Comparison of ENCODE assay signal across 13 mouse cellular contexts in the genomic region with DNA sequence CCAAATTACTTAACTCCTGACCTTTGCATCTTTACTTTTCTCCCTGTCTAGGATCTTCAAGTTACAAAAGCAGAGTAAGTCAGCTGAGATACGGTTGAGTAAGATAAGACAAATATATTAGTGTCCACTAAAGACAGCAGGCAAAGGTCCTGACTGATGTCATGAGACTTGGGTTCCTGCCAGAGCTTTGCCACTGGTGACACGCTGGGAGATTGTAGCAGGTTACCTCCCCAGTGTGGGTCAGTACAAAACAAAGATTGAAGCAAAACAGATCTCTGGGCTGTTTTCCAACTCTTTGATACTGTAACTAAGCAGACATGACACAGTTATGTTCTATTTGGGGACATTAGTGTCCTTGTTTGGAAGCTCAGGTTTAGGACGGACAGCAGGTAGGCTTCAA.
DNase-seq lines count a peak whose midpoint lies in the region; ATAC-seq lines count a peak whose summit lies in the region.
"Had no signal": no experiment of that assay in that cellular context is flagged by ENCODE, and none has a peak within 500 bp of the region (broad histone marks: within the 10 kb centered on the region; RNA-seq: fewer than 3 reads in every experiment).

No protein-coding gene starts in this region.

- ATAC-seq in forebrain, embryonic 14.5 days: no peak
- peak; percentile 52; the same call in 1 of the 2 replicates for ATAC-seq in heart, embryonic 11.5 days (replicated peaks; ENCODE audit: insufficient number of reproducible peaks, low FRiP score, low TSS enrichment)
- no peak for ATAC-seq in hindbrain, embryonic 11.5 days (ENCODE audit: low FRiP score)

- H3K36me3 ChIP-seq in forebrain, embryonic 14.5 days (ENCODE audit: control insufficient read depth, insufficient read depth, low read length): no peaks in the 10 kb centered on the region
- no peaks in the 10 kb centered on the region for H3K36me3 ChIP-seq in forebrain, embryonic 10.5 days (replicated peaks)
- H3K36me3 ChIP-seq in heart, embryonic 11.5 days (ENCODE audit: control insufficient read depth, insufficient read depth, low read length): no peaks in the 10 kb centered on the region
- H3K36me3 ChIP-seq in hindbrain, embryonic 11.5 days (ENCODE audit: control insufficient read depth, insufficient read depth, low read length): no peaks in the 10 kb centered on the region
- H3K36me3 ChIP-seq: hindbrain, embryonic 13.5 days; limb, embryonic 13.5 days; midbrain, embryonic 12.5 days; stomach, embryonic 15.5 days had no signal

- no peaks in the 10 kb centered on the region for H3K9me3 ChIP-seq in forebrain, embryonic 14.5 days (replicated peaks; ENCODE audit: control insufficient read depth, low read length)
- no peaks in the 10 kb centered on the region for H3K9me3 ChIP-seq in forebrain, embryonic 10.5 days
- no peaks in the 10 kb centered on the region for H3K9me3 ChIP-seq in heart, embryonic 11.5 days (replicated peaks; ENCODE audit: control insufficient read depth, low read length)
- no peaks in the 10 kb centered on the region for H3K9me3 ChIP-seq in hindbrain, embryonic 11.5 days (ENCODE audit: control insufficient read depth, low read length)
- H3K9me3 ChIP-seq: hindbrain, embryonic 13.5 days; limb, embryonic 13.5 days; midbrain, embryonic 12.5 days; stomach, embryonic 15.5 days had no signal

- 56% methylated on average over 3 of the region's 3 CpGs for WGBS in forebrain, embryonic 14.5 days
- 79% methylated on average over 3 of the region's 3 CpGs for WGBS in forebrain, embryonic 10.5 days
- WGBS in heart, embryonic 11.5 days (ENCODE audit: insufficient replicate concordance): 26% methylated on average over 3 of the region's 3 CpGs
- 66% methylated on average over 3 of the region's 3 CpGs for WGBS in hindbrain, embryonic 11.5 days

- peaks cover 3% of the 10 kb centered on the region; the same call in 1 of the 2 replicates for H3K4me1 ChIP-seq in forebrain, embryonic 14.5 days (ENCODE audit: control insufficient read depth, insufficient read depth, low read length)
- peaks cover 8% of the 10 kb centered on the region for H3K4me1 ChIP-seq in forebrain, embryonic 10.5 days
- H3K4me1 ChIP-seq in heart, embryonic 11.5 days (ENCODE audit: control insufficient read depth, insufficient read depth, low read length): no peaks in the 10 kb centered on the region
- no peaks in the 10 kb centered on the region for H3K4me1 ChIP-seq in hindbrain, embryonic 11.5 days (replicated peaks; ENCODE audit: control insufficient read depth, insufficient read depth, low read length)
- H3K4me1 ChIP-seq: stomach, embryonic 15.5 days had no signal

- DNase-seq in forebrain, embryonic 14.5 days (ENCODE audit: low spot score): peak; percentile 5
- DNase-seq in forebrain, embryonic 10.5 days (ENCODE audit: extremely low spot score, low spot score): no peak
- DNase-seq in MN1 (ENCODE audit: low spot score): peak; percentile 14
- DNase-seq in kidney, postnatal 14 days: peak; percentile 38
- no peak for DNase-seq in frontal cortex, postnatal 25 days (ENCODE audit: low spot score in 2 of 2)
- DNase-seq in hindbrain, embryonic 11.5 days (ENCODE audit: low spot score): no peak
- DNase-seq in layer of hippocampus, postnatal 36 days: no peak
- DNase-seq: cerebellum, adult 11 months had no signal

- no peaks in the 10 kb centered on the region for H3K27me3 ChIP-seq in forebrain, embryonic 14.5 days (replicated peaks; ENCODE audit: control insufficient read depth, insufficient read depth, low read length)
- H3K27me3 ChIP-seq in forebrain, embryonic 10.5 days (ENCODE audit: poor library complexity, severe bottlenecking): no peaks in the 10 kb centered on the region
- H3K27me3 ChIP-seq in heart, embryonic 11.5 days (ENCODE audit: control insufficient read depth, insufficient read depth, low read length): no peaks in the 10 kb centered on the region
- H3K27me3 ChIP-seq in hindbrain, embryonic 11.5 days (ENCODE audit: control insufficient read depth, insufficient read depth, low read length): no peaks in the 10 kb centered on the region
- H3K27me3 ChIP-seq: hindbrain, embryonic 13.5 days; limb, embryonic 13.5 days; midbrain, embryonic 12.5 days; stomach, embryonic 15.5 days had no signal

- no peak overlapping the region for H3K4me3 ChIP-seq in forebrain, embryonic 14.5 days (ENCODE audit: low read depth, low read length)
- H3K4me3 ChIP-seq in forebrain, embryonic 10.5 days: no peak overlapping the region
- H3K4me3 ChIP-seq in heart, embryonic 11.5 days (ENCODE audit: low read depth, low read length): no peak overlapping the region
- no peak overlapping the region for H3K4me3 ChIP-seq in hindbrain, embryonic 11.5 days (ENCODE audit: low read depth, low read length)
- H3K4me3 ChIP-seq: hindbrain, embryonic 13.5 days; limb, embryonic 13.5 days; midbrain, embryonic 12.5 days; stomach, embryonic 15.5 days had no signal

- no peak overlapping the region for H3K27ac ChIP-seq in forebrain, embryonic 14.5 days (ENCODE audit: low read depth, low read length)
- no peak overlapping the region for H3K27ac ChIP-seq in forebrain, embryonic 10.5 days
- H3K27ac ChIP-seq in heart, embryonic 11.5 days (ENCODE audit: low read depth, low read length): no peak overlapping the region; the same call in 1 of the 2 replicates
- H3K27ac ChIP-seq in hindbrain, embryonic 11.5 days (ENCODE audit: low read depth, low read length): no peak overlapping the region
- H3K27ac ChIP-seq: hindbrain, embryonic 13.5 days; limb, embryonic 13.5 days; midbrain, embryonic 12.5 days; stomach, embryonic 15.5 days had no signal

- no peak overlapping the region for H3K9ac ChIP-seq in forebrain, embryonic 14.5 days (ENCODE audit: low read length)
- no peak overlapping the region for H3K9ac ChIP-seq in heart, embryonic 11.5 days (ENCODE audit: low read depth, low read length)
- H3K9ac ChIP-seq in hindbrain, embryonic 11.5 days (ENCODE audit: low read depth, low read length): no peak overlapping the region
- H3K9ac ChIP-seq: hindbrain, embryonic 13.5 days; limb, embryonic 13.5 days; midbrain, embryonic 12.5 days; stomach, embryonic 15.5 days had no signal

- no peak overlapping the region for H3K4me2 ChIP-seq in forebrain, embryonic 14.5 days (ENCODE audit: low read length)
- H3K4me2 ChIP-seq in heart, embryonic 11.5 days: no peak overlapping the region
- no peak overlapping the region for H3K4me2 ChIP-seq in hindbrain, embryonic 11.5 days (replicated peaks; ENCODE audit: low read depth, low read length)
- H3K4me2 ChIP-seq: hindbrain, embryonic 13.5 days; limb, embryonic 13.5 days; midbrain, embryonic 12.5 days; stomach, embryonic 15.5 days had no signal

Comparison
In these comparisons a context has a peak if more than half of its experiments do, and no peak if none do; other contexts are left out.
1. DNase-seq: peak in forebrain, embryonic 14.5 days (single experiment), MN1 (single experiment) and kidney, postnatal 14 days (single experiment); none in forebrain, embryonic 10.5 days (single experiment), frontal cortex, postnatal 25 days (0 of 2), hindbrain, embryonic 11.5 days (single experiment) and layer of hippocampus, postnatal 36 days (0 of 2).